Mouse (Mus musculus): Measurements from ENCODE around the gene Senp7.
"Not testable (repeated sequence)": the region's sequence is repeated elsewhere in the genome, so short reads cannot be mapped to it uniquely, and the experiment has no call there.

Senp7 gene

DNA sequence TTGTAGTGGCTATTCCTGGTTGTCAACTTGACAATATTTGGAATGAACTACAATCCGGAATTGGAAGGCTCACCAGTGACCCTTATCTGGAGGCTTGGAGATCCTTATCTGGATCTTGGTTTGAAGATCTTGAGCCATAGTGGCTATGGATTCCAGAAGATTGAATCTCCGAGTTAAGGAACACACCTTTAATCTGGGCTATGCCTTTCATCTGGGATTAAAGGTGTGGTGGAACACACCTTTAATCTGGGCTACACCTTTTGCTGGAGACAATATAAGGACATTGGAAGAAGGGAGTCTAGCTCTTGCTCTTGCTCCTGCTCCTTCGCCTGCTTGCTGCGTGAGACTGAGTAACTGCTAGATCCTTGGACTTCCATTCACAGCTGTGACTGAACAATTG is at the start of gene Senp7:
TSS of gene Senp7 (plus strand) at position 301 of the 400 bp plus-strand sequence.
- not testable (repeated sequence) for DNase-seq

DNA sequence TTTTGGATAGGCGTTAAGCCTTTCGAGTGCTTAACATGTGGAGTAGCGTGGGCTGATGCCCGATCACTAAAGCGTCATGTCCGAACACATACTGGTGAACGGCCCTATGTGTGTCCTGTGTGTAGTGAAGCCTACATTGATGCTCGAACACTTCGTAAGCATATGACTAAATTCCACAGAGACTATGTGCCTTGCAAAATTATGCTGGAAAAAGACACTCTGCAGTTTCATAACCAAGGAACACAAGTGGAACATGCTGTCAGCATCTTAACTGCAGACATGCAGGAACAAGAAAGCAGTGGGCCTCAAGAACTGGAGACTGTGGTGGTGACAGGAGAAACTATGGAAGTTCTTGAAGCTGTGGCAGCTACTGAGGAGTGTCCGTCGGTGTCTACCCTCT is 41.3 kb upstream of the Senp7 start:
- no peak for DNase-seq

DNA sequence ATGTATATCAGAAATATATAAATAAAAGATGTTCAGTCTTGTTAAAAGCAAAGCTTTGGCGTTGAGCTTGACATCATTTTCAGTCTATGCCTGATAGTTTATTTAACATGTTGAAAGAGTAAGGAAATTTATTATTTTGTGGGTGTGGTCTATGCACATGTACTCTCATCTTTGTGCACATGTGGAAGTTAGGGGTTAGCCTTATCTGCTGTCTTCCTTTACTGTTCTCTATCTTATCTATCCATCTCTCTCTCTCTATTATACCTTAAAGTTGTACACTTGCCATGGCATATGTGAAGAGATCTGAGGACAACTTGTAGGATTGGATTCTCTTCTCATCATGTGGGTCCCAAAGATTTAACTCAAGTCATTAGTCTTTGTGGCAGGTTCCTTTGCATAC is 39.3 kb upstream of the Senp7 start:
- DNase-seq, result no peak

DNA sequence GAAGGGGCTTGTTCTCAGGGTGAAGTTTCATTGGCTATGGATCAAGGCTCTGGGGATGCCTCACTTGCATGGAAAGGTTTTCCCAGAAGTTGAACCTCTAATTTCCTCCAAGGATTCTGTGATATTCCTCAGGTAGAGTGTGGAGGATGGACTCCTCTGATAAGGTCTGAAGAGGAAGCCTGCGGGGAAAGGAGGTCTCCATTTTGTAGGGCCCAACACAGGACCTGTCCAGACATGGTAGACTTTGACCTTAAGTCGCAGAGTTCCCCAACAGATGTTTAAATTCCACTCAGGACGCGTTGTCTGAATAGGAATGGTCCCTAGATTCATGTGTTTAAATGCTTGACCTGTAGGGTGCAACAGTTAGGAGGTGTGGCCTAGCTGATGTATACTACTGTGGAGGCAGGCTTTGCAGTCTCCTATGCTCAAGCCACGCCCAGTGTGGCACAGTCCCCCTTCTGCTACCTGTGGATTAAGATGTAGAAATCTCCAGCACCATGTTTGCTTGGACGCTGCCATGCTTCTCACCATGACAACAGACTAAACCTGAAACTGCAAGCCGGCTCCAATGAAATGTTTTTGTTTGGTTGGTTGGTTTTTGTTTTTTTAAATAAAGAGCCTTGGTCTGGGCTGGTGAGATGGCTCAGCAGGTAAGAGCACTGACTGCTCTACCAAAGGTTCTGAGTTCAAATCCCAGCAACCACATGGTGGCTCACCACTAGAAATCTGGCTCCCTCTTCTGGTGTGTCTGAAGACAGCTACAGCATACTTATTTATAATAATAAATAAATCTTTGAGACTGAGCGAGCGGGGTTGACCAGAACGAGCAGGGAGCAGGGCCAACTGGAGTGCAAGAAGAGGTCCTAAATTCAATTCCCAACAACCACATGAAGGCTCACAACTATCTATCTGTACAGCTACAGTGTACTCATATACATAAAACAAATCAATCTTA is 35.1 kb upstream of the Senp7 start:
- no peak for DNase-seq

DNA sequence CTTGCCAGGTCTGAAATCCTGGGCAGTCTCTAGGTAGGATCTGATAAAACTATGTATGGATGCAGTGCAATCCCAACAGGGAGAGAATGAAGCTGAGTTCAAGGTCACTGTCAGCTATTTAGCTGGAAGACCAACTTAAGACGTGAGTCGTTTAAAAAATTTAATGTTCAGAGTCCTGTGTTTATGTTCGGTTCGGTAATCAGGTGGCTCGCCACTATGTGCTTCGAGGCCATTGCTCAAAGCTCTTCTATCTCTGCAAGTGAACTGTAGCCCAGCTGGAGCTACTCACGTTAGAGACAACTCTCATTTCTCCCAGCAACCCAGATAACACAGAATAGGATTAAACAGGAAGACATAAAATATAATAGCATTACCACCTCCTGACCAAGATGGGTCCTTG is 34.1 kb upstream of the Senp7 start:
- DNase-seq, result no peak

DNA sequence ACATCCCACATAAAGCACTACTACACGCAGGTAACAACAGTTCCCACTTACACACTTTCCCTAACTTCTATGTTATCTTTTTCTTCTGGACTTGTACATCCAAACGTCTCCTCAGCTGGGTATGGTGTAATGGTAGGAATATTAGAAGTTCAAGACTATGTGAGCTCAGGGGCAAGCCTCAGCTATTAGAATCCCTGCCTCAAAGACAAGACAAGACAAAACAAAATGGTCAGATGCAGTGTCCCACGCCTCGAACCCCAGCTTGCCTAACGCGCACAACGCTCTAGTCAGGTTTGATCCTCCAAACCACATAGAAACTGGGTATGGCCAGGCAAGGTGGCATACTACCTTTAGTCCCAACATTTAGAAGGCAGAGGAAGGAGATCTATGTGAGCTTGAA is 28.5 kb upstream of the Senp7 start:
- no peak for DNase-seq

DNA sequence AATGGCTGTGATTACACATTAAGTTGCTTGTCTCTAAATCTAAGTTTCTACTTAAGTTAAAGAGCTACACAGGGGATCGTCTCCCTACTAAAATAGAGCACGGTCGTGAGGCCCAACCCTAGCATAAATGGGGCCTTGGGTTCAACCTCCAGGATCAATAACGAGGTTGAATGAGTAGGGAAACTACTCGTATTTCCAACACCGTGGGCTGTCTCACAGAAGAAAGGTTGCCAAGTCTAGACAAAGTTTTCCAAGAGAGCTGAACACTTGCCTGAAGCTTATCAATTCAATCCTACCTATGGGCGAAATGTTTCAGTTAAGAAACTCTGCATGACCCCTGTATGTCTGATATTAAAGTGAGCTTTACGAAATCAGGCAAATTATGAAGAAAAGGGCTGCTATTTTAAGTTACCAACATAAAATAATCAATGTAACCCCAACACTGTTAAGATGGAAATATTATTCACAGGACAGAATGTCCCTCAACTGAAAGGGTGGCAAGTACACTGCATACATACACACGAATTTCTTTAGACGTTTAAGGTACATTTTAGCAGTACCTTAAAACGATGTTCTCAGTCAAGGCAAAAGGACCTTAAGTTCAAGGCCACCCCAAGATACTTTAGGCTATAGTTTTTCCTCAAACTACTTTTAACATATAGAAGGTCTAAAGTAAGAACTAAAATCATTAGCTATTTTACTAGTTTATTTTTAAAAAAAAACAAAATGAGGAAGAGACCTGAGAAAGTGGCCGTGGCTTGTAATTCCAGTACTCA is 20.1 kb upstream of the Senp7 start:
- DNase-seq, result no peak

DNA sequence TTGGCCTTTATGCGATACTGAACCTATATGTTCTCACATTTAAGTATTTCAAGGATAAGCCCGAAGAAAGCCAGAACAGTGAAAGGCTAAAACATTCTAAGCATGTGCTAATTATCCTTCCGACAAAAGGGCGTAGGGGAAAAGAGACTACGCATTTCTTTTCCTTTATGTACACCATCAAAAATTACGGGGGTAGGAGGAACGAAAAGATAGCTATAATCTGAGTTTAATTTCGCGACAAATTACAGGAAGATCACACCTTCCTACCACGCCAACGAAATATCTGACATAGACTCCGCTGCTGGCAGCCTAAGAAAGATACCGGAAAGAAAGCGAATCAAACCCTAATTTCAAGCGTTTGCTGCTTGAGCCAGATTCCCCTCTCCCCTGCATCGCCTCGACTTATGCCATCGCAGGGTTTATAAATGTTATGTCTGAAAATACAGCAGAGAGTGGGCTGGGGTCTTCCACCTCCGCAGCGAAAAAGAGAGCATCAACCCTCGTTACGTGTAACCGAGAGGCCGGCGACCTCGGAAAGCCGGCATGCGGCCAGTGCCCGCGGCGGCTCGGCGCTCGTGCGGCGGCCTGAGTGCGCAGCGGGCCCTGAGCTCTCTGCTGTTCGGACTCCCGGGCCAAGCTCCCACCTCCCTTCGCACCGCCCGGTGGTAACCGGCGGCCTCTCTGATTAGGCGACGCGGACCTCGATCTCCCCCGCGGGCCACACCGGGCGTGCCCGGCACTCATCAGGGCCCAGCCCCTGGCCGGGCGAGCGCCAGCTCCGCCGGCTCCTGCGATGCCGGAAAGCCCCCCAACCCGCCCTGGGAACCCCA is 19.2 kb upstream of the Senp7 start:
- DNase-seq, result no peak

DNA sequence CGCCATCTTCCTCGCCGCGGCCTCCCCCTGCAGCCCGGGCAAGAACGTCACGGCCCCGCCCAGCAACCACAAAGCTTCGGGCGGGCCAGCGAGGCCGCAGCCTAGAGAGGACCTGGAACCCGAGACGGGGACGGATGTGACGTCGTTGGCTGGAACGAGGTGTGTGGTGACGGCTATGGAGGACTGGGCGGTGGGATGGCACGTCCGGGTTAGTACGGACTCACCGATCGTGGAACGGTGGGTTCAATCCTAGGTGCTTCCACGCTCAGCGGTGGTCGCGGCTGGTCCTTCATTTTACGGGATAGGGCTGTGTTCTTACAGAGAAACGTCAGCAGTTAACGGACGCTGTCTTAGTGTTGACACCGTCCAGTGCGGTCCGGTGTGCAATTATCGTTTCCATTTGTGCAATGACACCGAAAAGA is 18.5 kb upstream of the Senp7 start, which contains the start of gene Pcnp:
TSS of gene Pcnp (minus strand) at position 79 of the 422 bp plus-strand sequence.
- peak; percentile 97 for DNase-seq

DNA sequence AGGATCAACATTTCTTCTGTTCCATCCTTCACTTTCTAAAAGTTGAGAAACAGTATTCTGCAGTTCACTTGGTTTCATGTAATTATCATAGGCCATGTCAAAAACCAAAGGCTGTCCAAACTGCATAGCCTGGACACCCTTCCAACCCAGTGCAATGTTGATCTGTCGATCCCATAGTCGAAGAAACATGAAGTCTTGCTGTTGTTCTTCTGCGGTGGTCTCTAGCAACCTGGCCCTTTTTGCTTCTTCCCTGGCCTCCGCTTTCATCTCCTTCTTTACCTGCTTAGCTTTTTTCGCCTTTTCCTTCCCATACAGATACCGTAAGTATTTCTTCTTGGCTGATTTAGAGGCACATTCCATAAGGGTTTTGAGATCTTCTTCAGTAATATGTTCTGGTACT is 13.6 kb upstream of the Senp7 start:
- no peak for DNase-seq

DNA sequence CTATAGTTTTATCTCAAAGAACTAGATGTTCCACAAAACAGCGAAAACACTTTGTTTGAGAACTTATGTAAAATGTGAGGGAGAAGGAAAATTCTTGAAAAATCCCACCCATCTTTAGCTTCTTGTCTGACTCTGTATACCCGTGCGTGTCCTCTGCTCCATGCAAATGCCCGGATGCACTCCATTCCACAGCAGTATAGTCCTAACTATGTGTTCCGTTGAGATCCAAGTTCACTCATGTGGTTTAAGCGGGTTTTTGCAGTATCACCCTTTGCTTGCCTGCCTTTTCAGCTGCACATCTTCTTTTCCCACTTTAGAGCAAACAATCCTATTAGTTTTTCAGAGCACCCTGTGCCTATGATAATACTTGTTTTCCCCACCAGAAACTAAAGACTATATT is 11.6 kb upstream of the Senp7 start:
- no peak for DNase-seq

DNA sequence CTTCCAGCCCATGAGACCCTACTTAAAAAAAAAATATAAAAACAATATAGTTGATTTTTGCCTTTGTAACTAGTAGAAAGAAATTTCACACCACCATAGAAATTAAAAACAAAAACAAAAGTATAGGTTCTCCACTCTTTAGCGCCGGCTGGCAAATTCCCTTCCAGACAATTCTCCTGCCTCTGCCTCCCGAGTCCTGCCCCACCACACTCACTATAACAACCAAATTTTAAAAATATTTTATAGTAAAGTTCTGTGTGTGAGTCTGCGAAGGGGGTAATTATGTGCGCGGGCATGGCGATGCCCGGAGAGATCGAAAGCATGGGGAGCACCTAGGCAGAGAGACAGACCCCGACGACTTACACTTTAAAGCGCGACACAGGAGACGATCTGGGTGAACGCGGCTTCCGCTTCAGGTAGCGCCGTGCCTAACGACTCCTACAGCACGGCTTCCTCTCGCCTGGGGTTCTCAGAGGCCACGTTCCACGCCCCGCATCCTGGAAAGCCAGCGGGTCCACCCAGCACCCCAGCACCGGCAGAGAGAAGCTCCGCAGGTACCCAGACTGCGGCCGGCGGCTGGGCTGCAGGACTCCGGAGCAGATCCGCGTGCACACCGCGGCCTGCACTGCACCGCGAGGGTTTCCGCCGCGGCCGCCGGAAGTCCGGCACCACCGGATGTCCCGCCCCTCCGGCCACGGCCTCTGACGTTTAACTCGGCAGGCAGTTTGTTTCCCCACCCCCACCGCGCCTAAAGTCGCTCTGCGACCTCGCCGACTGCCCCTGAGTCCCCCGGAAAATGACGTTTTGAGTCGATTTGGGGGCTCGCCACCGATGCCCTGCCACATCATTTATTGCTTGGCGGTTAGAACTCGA is 10.8 kb upstream of the Senp7 start, which contains the start of gene Trmt10c:
TSS of gene Trmt10c (minus strand) at position 682 of the 873 bp plus-strand sequence.
- DNase-seq, result peak; percentile 90

DNA sequence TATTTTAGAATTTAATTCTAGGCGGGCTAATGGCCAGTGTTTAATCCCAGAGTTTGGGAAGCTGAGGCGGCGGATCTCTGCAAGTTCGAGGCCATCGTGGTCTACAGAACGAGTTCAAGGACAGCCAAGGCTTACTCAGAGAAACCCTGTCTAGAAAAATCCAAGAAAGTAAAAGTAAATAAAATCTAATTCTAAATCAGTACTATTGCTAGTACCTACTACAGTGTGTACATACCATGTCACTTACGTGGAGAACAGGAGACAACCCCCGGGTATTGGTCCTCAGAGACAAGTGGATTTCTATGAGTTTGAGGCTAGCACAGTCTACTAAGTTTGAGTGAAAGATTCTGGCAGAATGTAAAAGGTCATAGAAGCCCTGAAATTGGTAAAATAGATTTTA is 10.0 kb upstream of the Senp7 start:
- no peak for DNase-seq

DNA sequence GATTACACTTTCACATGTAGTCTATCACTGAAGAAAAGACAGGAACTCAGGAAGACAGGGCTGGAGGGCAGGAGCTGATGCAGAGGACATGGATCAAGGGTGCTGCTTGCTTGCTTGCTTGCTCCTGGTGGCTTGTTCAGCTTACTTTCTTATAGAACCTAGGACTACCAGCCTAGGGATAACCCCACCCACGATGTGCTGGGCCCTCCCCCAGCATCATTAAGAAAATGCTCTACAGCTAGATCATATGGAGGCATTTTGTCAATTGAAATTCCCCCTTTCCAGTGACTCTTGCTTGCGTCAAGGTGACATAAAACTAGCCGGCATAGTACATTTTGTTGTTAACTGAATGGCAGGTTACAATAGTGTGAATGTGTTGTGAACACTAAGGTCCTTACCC is 7.8 kb downstream of the Senp7 start:
- DNase-seq, result no peak

DNA sequence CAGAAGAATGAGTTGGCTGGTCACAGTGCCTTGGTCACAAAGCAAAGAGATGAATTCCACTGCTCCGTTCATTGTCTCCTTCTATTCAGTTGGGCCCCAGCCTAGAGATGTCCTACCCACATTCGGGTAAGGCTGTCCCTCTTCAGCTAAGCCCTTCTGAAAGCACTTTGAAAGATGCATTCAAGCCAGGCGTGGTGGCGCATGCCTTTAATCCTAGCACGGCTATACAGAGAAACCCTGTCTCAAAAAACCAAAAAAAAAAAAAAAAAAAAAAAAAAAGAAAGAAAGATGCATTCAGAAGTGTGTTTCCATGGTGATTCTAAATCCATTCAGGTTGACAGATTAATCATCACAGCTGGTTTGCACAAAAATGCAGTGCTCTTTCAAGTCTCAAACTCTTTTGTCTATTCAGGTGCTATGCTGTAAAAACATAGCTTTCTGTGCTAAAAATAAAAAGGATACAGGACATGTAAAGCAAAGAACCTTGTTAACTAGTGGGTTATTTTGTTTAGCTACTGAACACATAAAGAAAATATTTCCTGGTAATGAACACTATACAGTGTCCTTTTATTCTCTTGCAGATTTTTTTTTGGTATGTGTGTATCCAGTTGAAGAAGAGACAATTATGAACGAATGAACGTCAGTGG is 8.9 kb downstream of the Senp7 start:
- DNase-seq, result no peak

DNA sequence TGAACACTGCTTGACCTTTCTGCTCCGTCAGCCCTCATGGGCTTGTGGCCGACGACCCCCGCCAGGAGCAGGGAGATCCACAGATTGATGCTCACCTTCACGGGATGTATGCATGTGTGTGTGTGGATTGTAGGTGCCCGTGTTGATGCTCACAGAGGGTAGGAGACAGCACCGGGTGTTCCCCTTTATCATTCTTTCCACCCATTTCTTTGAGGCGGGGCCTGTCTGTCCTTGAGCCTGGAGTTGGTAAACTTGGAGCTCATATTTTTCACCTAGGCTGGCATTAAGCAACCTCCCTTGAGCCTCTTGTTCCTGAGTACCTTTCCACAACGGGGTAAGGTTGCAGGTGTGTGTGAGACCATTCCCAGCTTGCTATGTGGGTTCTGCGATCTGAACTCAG is 10.0 kb downstream of the Senp7 start:
- DNase-seq, result no peak

DNA sequence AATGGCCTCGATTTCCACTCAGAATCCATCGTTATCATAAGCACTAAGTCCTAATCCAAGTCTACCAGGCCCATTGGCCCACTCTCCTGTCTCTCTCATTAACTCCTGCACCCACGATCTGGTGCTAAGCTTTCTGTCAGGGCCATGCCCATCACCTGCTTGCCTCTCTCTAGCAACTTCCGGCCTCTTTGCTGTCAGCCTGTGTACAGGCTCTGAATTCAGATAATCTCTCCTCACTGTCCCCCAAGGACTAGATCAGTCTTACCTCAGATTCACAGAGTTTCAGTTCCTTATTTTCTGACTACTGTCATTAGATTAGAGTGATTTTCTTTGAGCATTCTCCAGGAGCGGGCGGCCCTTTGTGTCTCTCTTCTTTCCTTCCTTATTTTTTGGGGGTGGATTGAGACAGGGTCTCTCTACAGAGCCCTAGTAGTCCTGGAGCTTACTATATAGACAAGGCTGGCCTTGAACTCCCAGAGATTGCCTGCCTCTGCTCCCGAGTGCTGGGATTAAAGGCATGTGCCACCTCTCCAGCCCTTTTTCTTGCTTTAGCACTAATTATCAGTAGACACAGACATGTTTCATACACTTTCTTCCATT is 14.0 kb downstream of the Senp7 start:
- no peak for DNase-seq

DNA sequence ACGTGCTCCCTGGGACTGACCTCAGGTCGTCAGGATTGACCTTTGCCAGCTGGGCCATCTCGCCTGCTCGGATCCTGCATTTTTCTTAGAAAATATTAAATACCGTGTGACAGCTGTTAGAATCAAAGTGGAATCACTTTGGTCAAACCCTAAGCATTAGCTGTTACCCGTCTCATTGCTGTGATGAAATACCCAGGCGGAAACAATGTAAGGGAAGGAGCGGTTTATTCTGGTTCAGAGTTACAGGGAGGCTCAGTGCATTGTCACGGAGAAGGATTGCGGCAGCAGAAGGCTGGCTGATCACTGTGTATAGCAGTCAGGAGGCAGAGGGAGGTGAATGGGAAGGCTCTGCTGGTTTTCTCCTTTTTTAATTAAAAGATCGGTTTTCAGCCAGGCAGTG is 14.8 kb downstream of the Senp7 start:
- no peak for DNase-seq

DNA sequence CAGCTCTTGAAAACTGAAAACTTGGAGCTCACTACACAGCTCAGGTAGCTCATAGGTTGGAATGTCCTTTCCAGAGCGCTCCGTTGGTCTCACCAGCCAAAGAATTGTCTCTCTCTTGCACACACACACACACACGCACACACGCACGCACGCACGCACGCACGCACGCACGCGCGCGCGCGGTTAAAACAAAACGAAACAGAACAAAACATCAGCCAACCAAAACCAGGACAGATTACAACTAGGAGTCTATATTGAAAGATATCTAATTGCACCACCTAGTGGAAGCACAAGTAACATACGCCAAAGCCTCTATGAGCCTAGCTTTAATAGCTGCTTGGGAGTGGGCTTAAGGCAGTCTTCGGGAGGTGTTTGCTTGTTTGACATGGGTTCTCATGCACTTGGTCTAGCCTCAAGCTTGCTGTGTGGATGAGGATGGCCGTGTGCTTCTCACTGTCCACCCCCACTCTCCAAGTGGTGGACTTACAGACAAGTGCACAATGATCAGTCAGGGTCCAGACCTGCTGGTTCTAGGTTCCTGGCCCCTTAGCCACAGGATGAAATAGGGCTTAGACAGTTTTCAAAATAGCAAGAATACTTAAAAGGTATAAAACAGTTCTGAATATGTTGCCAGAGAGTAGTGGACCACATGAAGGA is 16.3 kb downstream of the Senp7 start:
- DNase-seq, result peak; percentile 80

DNA sequence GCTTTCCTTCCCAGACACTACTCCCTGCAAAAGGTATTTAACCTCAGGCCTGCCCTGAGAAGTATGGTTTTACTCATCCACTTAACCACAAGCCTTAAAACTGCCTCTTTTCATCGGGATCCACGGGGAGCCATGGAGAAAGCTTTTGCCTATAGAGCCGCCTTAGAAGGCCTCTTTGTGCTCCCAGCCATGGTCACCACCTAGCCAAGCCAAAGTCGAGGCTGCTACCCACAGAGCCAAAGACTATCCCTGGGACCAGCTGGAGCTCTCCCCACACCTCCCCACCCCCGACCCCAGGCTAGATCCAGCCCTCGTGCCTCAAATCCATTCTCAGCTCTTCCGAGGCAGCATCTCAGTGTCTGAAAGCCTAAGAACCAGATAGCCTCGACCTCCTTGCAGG is 18.0 kb downstream of the Senp7 start:
- DNase-seq, result no peak

Measured in cerebellum, adult 9-10 months (tissue).